Mouse (Mus musculus): ENCODE results near the gene Mgat4a. TPM values are rescaled to one million over a fixed set of nuclear protein-coding genes. Genes with fewer than 3 reads are reported as not detected.

Gene Mgat4a
- polyA plus RNA-seq, 1 experiment from 2014 or later = 4.3 TPM

DNA sequence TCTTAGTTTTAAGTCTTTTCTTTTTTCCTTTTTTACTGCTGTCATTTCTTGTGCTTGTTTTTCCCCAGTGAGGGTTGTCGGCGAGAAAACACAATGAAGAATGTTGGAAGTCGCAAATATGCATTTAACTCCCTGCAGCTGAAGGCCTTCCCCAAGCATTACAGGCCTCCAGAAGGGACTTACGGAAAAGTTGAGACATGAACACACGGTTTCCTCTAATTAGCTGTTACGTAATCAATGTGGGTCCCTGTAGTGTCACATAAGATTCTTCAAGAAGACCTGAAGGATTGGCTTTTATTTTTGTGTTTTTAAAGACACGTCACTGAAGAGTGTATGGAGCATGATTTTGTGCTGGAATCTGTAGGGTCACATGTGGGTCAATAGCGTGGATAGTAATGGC, 132.8 kb downstream of the Mgat4a start:
- WGBS = 81% methylated on average over 8 of the region's 8 CpGs
- Histone ChIP-seq H3K36me3 (no peaks in the 10 kb centered on the region), H3K4me1 (no peaks in the 10 kb centered on the region), H3K4me3 (no peak overlapping the region), H3K9ac (no peak overlapping the region), H3K27ac (no peak overlapping the region), H3K4me2 (replicated peaks) (no peak overlapping the region), H3K9me3 (no peaks in the 10 kb centered on the region), H3K27me3 (no peaks in the 10 kb centered on the region)
- no peak for ATAC-seq (ENCODE audit: insufficient number of reproducible peaks, insufficient read depth, low FRiP score, low TSS enrichment)

DNA sequence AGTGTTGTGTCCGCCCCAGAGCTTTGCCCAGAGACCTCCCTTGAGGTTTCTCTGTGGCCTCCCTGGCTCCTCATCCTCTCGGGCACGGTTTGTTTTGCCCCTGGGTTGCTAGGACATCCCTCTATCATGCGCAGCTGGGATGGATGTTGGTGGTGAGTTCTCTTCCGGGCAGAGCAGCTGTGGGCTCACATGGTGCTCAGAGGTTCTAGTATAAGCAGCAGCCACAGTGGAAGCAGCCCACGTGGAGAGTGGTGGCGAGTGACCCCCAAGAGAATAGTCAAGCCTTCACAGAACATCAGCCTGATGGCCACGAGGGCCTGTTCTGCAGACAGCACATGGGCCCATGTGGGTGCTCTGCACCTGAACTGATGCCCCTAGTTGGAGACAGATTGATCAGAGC, 133.6 kb downstream of the Mgat4a start:
- Histone ChIP-seq H3K36me3 (no peaks in the 10 kb centered on the region), H3K4me2 (replicated peaks) (no peak overlapping the region), H3K9me3 (no peaks in the 10 kb centered on the region), H3K4me3 (no peak overlapping the region), H3K27me3 (no peaks in the 10 kb centered on the region), H3K9ac (no peak overlapping the region), H3K27ac (no peak overlapping the region), H3K4me1 (no peaks in the 10 kb centered on the region)
- WGBS = 81% methylated on average over 8 of the region's 8 CpGs
- no peak for ATAC-seq (ENCODE audit: insufficient number of reproducible peaks, insufficient read depth, low FRiP score, low TSS enrichment)

DNA sequence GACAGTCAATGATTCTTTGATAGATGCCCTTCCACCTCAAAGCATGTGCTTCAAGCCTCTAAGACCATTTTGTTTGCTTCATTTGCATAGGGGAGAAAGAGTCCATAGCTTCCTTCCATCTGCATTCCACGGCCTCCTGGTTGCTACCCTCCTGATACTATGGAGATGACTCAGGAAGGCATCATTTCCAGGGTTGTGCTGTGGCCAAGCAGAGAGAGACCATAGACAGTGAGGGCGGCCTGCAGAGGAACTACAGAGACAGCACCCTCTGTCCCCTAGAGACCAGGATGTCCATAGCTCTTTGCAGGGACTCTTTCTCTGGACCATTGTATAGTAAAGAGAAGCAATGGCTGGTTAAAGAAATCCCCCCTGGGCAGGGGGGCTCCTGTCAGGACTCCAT, 135.7 kb downstream of the Mgat4a start:
- Histone ChIP-seq H3K9me3 (no peaks in the 10 kb centered on the region), H3K4me1 (no peaks in the 10 kb centered on the region), H3K4me3 (no peak overlapping the region), H3K36me3 (no peaks in the 10 kb centered on the region), H3K27me3 (no peaks in the 10 kb centered on the region), H3K4me2 (replicated peaks) (no peak overlapping the region), H3K27ac (no peak overlapping the region), H3K9ac (no peak overlapping the region)
- 80% methylated on average over 2 of the region's 2 CpGs for WGBS
- ATAC-seq (ENCODE audit: insufficient number of reproducible peaks, insufficient read depth, low FRiP score, low TSS enrichment) = no peak

DNA sequence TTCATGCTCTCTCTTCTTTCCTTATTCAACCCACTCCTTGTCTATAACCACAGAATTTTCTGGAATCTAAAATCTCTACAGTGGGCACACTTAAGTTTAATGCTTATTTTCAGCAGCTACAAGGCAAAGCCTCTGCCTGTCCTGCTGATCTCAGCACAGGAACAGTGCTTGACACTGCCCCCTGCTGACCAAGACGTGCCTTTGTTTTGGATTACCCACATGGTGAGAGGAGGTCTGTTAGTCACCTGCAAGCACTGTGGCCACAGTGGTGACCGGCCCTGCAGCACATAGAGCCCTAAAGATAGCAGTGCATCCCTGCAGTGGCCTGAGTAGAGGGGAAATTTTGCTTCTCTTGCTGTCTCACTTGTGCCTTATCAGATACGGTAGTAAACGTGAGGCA, 139.1 kb downstream of the Mgat4a start:
- Histone ChIP-seq H3K27me3 (no peaks in the 10 kb centered on the region), H3K9ac (no peak overlapping the region)
- WGBS = 62% methylated on average over 4 of the region's 4 CpGs

DNA sequence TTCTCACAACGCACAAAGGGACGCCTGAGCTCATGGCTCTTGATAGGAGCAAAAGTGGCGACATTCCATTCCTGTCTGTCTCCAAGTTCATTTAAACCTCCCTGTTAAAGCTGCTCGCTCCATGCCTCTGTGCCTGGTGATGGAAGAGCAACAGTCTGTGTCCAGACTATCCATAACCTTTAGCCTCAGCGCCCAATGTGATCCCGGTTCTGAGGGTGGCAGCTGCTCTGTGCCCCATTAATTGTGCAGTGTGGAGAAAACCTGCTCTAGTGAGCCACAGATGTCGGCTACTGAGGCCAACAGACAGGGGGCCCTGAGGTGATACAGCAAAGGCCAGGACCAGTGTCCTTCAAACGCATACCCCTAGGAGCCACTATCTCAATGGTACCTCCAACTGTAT, 141.1 kb downstream of the Mgat4a start:
- no peak overlapping the region for H3K27ac ChIP-seq
- H3K4me1 ChIP-seq = no peaks in the 10 kb centered on the region
- no peak overlapping the region for H3K4me2 ChIP-seq (replicated peaks)
- H3K4me3 ChIP-seq = no peak overlapping the region
- peaks cover 17% of the 10 kb centered on the region; the same call in 1 of the 2 replicates for H3K36me3 ChIP-seq
- WGBS = 83% methylated on average over 8 of the region's 8 CpGs
- no peak for ATAC-seq (ENCODE audit: insufficient number of reproducible peaks, insufficient read depth, low FRiP score, low TSS enrichment)
- no peaks in the 10 kb centered on the region for H3K9me3 ChIP-seq
- no peaks in the 10 kb centered on the region for H3K27me3 ChIP-seq
- no peak overlapping the region for H3K9ac ChIP-seq

More for the DNA sequence above, 139.1 kb downstream of the Mgat4a start:
- Histone ChIP-seq H3K4me3 (no peak overlapping the region), H3K4me2 (replicated peaks) (no peak overlapping the region), H3K27ac (no peak overlapping the region), H3K9me3 (no peaks in the 10 kb centered on the region), H3K36me3 (peaks cover 9% of the 10 kb centered on the region; the same call in 1 of the 2 replicates), H3K4me1 (no peaks in the 10 kb centered on the region)
- ATAC-seq (ENCODE audit: insufficient number of reproducible peaks, insufficient read depth, low FRiP score, low TSS enrichment) = no peak

DNA sequence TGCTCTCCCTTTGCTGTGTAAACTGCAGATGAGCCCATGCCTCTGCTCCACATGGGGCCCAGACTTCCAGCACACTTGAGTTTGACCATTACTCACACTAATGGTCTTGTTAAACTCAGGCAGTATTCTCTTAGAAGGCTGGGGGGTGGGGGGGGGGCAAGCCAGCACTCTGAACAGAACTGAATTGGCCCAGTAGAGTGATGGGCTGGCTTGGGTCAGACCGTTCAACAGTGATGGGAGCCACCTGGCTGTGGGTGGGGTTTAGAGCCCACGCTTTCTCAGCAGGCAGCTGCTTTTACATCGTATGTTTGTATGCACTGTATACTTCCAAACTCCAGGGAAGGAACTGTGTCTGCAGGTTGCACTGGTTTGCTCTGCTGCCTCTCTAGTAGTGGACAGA, 141.9 kb downstream of the Mgat4a start:
- H3K4me2 ChIP-seq (replicated peaks) = no peak overlapping the region
- no peak overlapping the region for H3K27ac ChIP-seq
- ATAC-seq (ENCODE audit: insufficient number of reproducible peaks, insufficient read depth, low FRiP score, low TSS enrichment) = no peak
- no peaks in the 10 kb centered on the region for H3K27me3 ChIP-seq
- H3K4me3 ChIP-seq = no peak overlapping the region
- H3K36me3 ChIP-seq = peaks cover 18% of the 10 kb centered on the region; the same call in 1 of the 2 replicates
- H3K4me1 ChIP-seq = no peaks in the 10 kb centered on the region
- no peaks in the 10 kb centered on the region for H3K9me3 ChIP-seq
- 62% methylated on average over 3 of the region's 3 CpGs for WGBS
- no peak overlapping the region for H3K9ac ChIP-seq

DNA sequence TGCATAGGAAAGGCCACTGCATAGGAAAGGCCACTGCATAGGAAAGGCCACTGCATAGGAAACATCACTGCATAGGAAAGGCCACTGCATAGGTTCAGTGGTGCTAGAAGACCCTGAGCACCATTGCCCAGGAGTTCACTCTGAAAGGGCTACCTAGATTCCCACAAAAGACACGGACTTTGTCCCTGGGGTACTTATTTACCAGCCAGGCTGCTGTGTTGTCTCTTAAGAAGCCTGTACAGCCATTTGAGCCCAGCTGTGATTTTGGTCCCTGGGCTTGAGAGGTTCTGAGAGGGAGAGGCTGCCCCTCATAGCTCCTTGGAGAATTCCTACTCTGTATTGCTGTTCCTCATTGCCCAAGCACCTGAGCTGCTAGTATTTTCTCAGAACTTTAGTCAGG, 144.3 kb downstream of the Mgat4a start:
- Histone ChIP-seq H3K4me1 (no peaks in the 10 kb centered on the region), H3K9me3 (no peaks in the 10 kb centered on the region), H3K36me3 (peaks cover 24% of the 10 kb centered on the region; the same call in 1 of the 2 replicates), H3K9ac (no peak overlapping the region), H3K4me2 (replicated peaks) (no peak overlapping the region), H3K4me3 (no peak overlapping the region), H3K27ac (no peak overlapping the region), H3K27me3 (no peaks in the 10 kb centered on the region)
- no peak for ATAC-seq (ENCODE audit: insufficient number of reproducible peaks, insufficient read depth, low FRiP score, low TSS enrichment)
- WGBS = 80% methylated on average over 1 of the region's 1 CpGs

DNA sequence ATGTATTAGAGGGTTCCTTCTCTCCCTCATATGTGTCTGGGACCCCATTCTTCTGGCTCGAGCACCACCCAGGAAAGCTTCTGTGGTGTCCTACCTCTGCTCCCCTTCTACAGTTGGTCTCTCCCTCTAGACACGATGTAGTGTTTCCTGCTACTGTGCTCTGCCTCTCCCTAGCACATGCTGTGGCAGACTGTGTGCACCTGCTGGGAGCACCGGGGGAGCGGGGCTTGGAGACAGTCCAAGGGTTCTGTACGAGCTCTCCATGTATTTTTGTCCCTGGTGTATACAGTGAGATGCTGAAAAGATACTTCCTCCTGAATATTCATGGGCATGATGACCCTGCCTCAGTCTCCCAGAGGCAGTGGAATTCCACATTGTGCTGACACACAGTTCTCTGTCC, 147.6 kb downstream of the Mgat4a start:
- no peak for ATAC-seq (ENCODE audit: insufficient number of reproducible peaks, insufficient read depth, low FRiP score, low TSS enrichment)

More for the DNA sequence above, 147.6 kb downstream of the Mgat4a start:
- Histone ChIP-seq H3K4me2 (replicated peaks) (no peak overlapping the region), H3K27me3 (no peaks in the 10 kb centered on the region), H3K27ac (no peak overlapping the region), H3K4me3 (no peak overlapping the region), H3K4me1 (no peaks in the 10 kb centered on the region), H3K9me3 (no peaks in the 10 kb centered on the region), H3K36me3 (peaks cover 22% of the 10 kb centered on the region), H3K9ac (no peak overlapping the region)
- WGBS = 85% methylated on average over 5 of the region's 5 CpGs

Other genes starting within 250 kb of the Mgat4a start
- 19.5 and 21.8 TPM in 2 replicates for gene Inpp4a, start 241.2 kb downstream of the Mgat4a start, polyA plus RNA-seq (2016; fragmentation: Nextera tagmentation; extraction: Ambion mirVana)
- gene Coa5, start 110.9 kb downstream of the Mgat4a start, polyA plus RNA-seq (2016; fragmentation: Nextera tagmentation; extraction: Ambion mirVana) = 49.5 and 52.7 TPM in 2 replicates
- 115 and 117 TPM in 2 replicates for gene Unc50, start 110.9 kb downstream of the Mgat4a start, polyA plus RNA-seq (2016; fragmentation: Nextera tagmentation; extraction: Ambion mirVana)
- gene 2010300C02Rik, start 179.1 kb upstream of the Mgat4a start, polyA plus RNA-seq (2016; fragmentation: Nextera tagmentation; extraction: Ambion mirVana) = 2.0 and 2.3 TPM in 2 replicates

Data from embryonic facial prominence, embryonic 12.5 days (tissue).